8 mouse cellular contexts compared by ENCODE assay signal in the genomic region with DNA sequence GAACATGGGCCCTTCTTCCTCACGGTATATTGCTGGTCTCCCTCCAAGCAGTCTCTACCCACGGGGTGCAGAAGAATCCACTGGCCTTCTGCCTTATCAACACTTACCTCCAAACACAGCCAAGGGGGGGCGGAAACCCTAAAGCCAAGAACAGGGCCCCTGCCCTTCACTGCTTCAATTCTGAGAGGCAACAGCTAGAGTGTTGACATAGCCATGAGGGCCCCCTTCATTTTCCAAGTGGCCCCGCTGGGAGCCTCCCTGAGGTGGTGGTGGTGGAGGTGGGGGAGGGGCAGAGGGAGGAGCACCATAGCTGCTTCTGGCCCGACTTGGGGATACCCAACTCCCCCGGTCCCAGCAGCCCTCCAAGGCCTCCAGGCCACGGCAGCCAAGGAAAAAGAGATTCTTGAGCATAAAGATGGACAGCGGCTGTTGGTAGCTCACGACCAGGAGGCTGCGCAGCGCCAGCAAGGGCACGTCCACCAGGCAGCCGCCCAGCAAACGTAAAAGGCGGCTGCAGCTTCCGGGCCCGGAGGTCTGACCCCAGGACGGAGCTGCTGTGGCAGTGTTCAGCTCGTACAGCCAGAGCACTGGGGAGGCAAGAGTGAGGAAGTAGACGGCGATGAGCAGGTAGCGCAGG. TPM values are rescaled to one million over a fixed set of nuclear protein-coding genes. Genes with fewer than 3 reads are reported as not detected.
DNase-seq lines count a peak whose midpoint lies in the region; ATAC-seq and TF ChIP-seq lines count a peak whose summit lies in the region.

No protein-coding gene starts in this region.

- H3K9me3 ChIP-seq in kidney, postnatal 0 days (replicated peaks; ENCODE audit: low read length) = no peaks in the 10 kb centered on the region
- H3K9me3 ChIP-seq in forebrain, embryonic 13.5 days (replicated peaks) = no peaks in the 10 kb centered on the region
- H3K9me3 ChIP-seq in liver, embryonic 12.5 days (replicated peaks) = no peaks in the 10 kb centered on the region
- no peaks in the 10 kb centered on the region for H3K9me3 ChIP-seq in neural tube, embryonic 13.5 days

- no peak overlapping the region for H3K9ac ChIP-seq in kidney, postnatal 0 days (ENCODE audit: low read depth, low read length)
- H3K9ac ChIP-seq in forebrain, embryonic 13.5 days = peak overlapping the region; percentile 87
- no peak overlapping the region for H3K9ac ChIP-seq in liver, embryonic 12.5 days
- peak overlapping the region; percentile 96 for H3K9ac ChIP-seq in neural tube, embryonic 13.5 days

- peaks cover 19% of the 10 kb centered on the region for H3K27me3 ChIP-seq in kidney, postnatal 0 days (ENCODE audit: insufficient read depth, low read length)
- peaks cover 17% of the 10 kb centered on the region for H3K27me3 ChIP-seq in forebrain, embryonic 13.5 days
- peaks cover 78% of the 10 kb centered on the region for H3K27me3 ChIP-seq in liver, embryonic 12.5 days (replicated peaks)
- H3K27me3 ChIP-seq in neural tube, embryonic 13.5 days = no peaks in the 10 kb centered on the region; the same call in 1 of the 2 replicates

- peak overlapping the region; percentile 67 for H3K4me3 ChIP-seq in kidney, postnatal 0 days (replicated peaks; ENCODE audit: low read depth, low read length)
- H3K4me3 ChIP-seq in forebrain, embryonic 13.5 days = peak overlapping the region; percentile 76
- peak overlapping the region; percentile 61 for H3K4me3 ChIP-seq in liver, embryonic 12.5 days
- H3K4me3 ChIP-seq in neural tube, embryonic 13.5 days = peak overlapping the region; percentile 84

- TF ChIP-seq CTCF in kidney, postnatal 0 days (IDR thresholded peaks at IDR 0.05; ENCODE audit: low read depth) = no peak

- peaks cover 21% of the 10 kb centered on the region; the same call in 1 of the 2 replicates for H3K4me1 ChIP-seq in kidney, postnatal 0 days (replicated peaks; ENCODE audit: insufficient read depth, low read length)
- H3K4me1 ChIP-seq in forebrain, embryonic 13.5 days = peaks cover 43% of the 10 kb centered on the region
- peaks cover 22% of the 10 kb centered on the region for H3K4me1 ChIP-seq in liver, embryonic 12.5 days
- peaks cover 65% of the 10 kb centered on the region for H3K4me1 ChIP-seq in neural tube, embryonic 13.5 days (replicated peaks)

- H3K36me3 ChIP-seq in kidney, postnatal 0 days (ENCODE audit: insufficient read depth, low read length) = no peaks in the 10 kb centered on the region
- H3K36me3 ChIP-seq in forebrain, embryonic 13.5 days (ENCODE audit: poor library complexity, severe bottlenecking) = no peaks in the 10 kb centered on the region
- H3K36me3 ChIP-seq in liver, embryonic 12.5 days = no peaks in the 10 kb centered on the region
- H3K36me3 ChIP-seq in neural tube, embryonic 13.5 days = no peaks in the 10 kb centered on the region

- WGBS in kidney, postnatal 0 days = 13% methylated on average over 22 of the region's 22 CpGs
- 11% methylated on average over 22 of the region's 22 CpGs for WGBS in forebrain, embryonic 13.5 days
- 14% methylated on average over 22 of the region's 22 CpGs for WGBS in liver, embryonic 12.5 days (ENCODE audit: insufficient replicate concordance)
- WGBS in neural tube, embryonic 13.5 days = 6% methylated on average over 22 of the region's 22 CpGs

- no peak overlapping the region for H3K27ac ChIP-seq in kidney, postnatal 0 days
- no peak overlapping the region for H3K27ac ChIP-seq in forebrain, embryonic 13.5 days
- H3K27ac ChIP-seq in liver, embryonic 12.5 days = no peak overlapping the region
- H3K27ac ChIP-seq in neural tube, embryonic 13.5 days (replicated peaks) = no peak overlapping the region

- peak overlapping the region; percentile 99 for H3K4me2 ChIP-seq in kidney, postnatal 0 days (ENCODE audit: low read length)
- H3K4me2 ChIP-seq in forebrain, embryonic 13.5 days = peak overlapping the region; percentile 81
- peak overlapping the region; percentile 87 for H3K4me2 ChIP-seq in liver, embryonic 12.5 days
- peak overlapping the region; percentile 84 for H3K4me2 ChIP-seq in neural tube, embryonic 13.5 days

- DNase-seq in kidney, postnatal 0 days (ENCODE audit: low spot score) = no peak
- DNase-seq in kidney, adult 8-10 months = no peak
- no peak for DNase-seq in ovary, postnatal 14 days (ENCODE audit: low spot score)
- no peak for DNase-seq in spleen, postnatal 36 days (ENCODE audit: low spot score in 2 of 2)

- ATAC-seq in kidney, postnatal 0 days (replicated peaks; ENCODE audit: low FRiP score, low read depth) = peak; percentile 37; the same call in 1 of the 2 replicates
- no peak for ATAC-seq in forebrain, embryonic 13.5 days
- no peak for ATAC-seq in liver, embryonic 12.5 days
- no peak for ATAC-seq in neural tube, embryonic 13.5 days (ENCODE audit: low read depth)
- no peak for ATAC-seq in CD4-positive, CD25-positive, alpha-beta regulatory T cell, adult 4 months

RNA-seq across cellular contexts. Expression of a gene that starts 1.6 kb away (rescaled TPM):
- 0.12 and 0.13 TPM in 2 replicates for polyA plus RNA-seq in kidney, postnatal 0 days (2015; fragmentation: Nextera tagmentation; extraction: Ambion mirVana)
- 2.0 and 2.3 TPM in 2 replicates for polyA plus RNA-seq in forebrain, embryonic 13.5 days (2015; fragmentation: Nextera tagmentation; extraction: Ambion mirVana)
- 0.02 TPM in 1 of 2 replicates, not detected in the other for polyA plus RNA-seq in liver, embryonic 12.5 days (2016; fragmentation: Nextera tagmentation; extraction: Ambion mirVana)
- polyA plus RNA-seq in neural tube, embryonic 13.5 days (2015; fragmentation: Nextera tagmentation; extraction: Ambion mirVana) = 2.2 and 2.5 TPM in 2 replicates
- under 1 TPM; 0.61 to 0.63 TPM for polyA plus RNA-seq in CD4-positive, CD25-positive, alpha-beta regulatory T cell, adult 4 months (2017; shearing (Covaris generic))

RNA-seq across cellular contexts. Expression of a gene that starts 28.9 kb away (rescaled TPM):
- polyA plus RNA-seq in kidney, postnatal 0 days (2015; fragmentation: Nextera tagmentation; extraction: Ambion mirVana) = 3.8 and 5.2 TPM in 2 replicates
- polyA plus RNA-seq in forebrain, embryonic 13.5 days (2015; fragmentation: Nextera tagmentation; extraction: Ambion mirVana) = 4.4 and 5.2 TPM in 2 replicates
- 13.3 and 14.8 TPM in 2 replicates for polyA plus RNA-seq in liver, embryonic 12.5 days (2016; fragmentation: Nextera tagmentation; extraction: Ambion mirVana)
- 9.5 and 10.7 TPM in 2 replicates for polyA plus RNA-seq in neural tube, embryonic 13.5 days (2015; fragmentation: Nextera tagmentation; extraction: Ambion mirVana)
- polyA plus RNA-seq in CD4-positive, CD25-positive, alpha-beta regulatory T cell, adult 4 months (2017; shearing (Covaris generic)) = 10 to 100 TPM; 18.8 to 20.3 TPM

RNA-seq across cellular contexts. Expression of a gene that starts 39.1 kb away (rescaled TPM):
- 15.9 and 17.9 TPM in 2 replicates for polyA plus RNA-seq in kidney, postnatal 0 days (2015; fragmentation: Nextera tagmentation; extraction: Ambion mirVana)
- polyA plus RNA-seq in forebrain, embryonic 13.5 days (2015; fragmentation: Nextera tagmentation; extraction: Ambion mirVana) = 15.7 and 16.6 TPM in 2 replicates
- polyA plus RNA-seq in liver, embryonic 12.5 days (2016; fragmentation: Nextera tagmentation; extraction: Ambion mirVana) = 15.6 and 16.0 TPM in 2 replicates
- polyA plus RNA-seq in neural tube, embryonic 13.5 days (2015; fragmentation: Nextera tagmentation; extraction: Ambion mirVana) = 15.1 and 15.8 TPM in 2 replicates
- 10 to 100 TPM; 43.4 to 59.7 TPM for polyA plus RNA-seq in CD4-positive, CD25-positive, alpha-beta regulatory T cell, adult 4 months (2017; shearing (Covaris generic))

Comparison
In these comparisons a context has a peak if more than half of its experiments do, and no peak if none do; other contexts are left out.
1. H3K9ac ChIP-seq: peak in forebrain, embryonic 13.5 days (single experiment) and neural tube, embryonic 13.5 days (single experiment); none in kidney, postnatal 0 days (single experiment) and liver, embryonic 12.5 days (single experiment).
2. Peak in every context shown above with its lines, with median percentiles within 50 percentile points of each other: H3K4me2 ChIP-seq and H3K4me3 ChIP-seq.